Mouse (Mus musculus): ENCODE measurements at regions not wholly inside any gene's neighbourhood (a gene's known extent, or its start where the extent isn't known, plus 50 kb on each side); places are given as distances from the start of the nearest gene placed in this dataset.

GRCm38 (mm10) chr9:113524307-113524706 is 183.8 kb downstream of the Pdcd6ip start:
- no peaks in the 10 kb centered on the region for H3K36me3 ChIP-seq (ENCODE audit: control insufficient read depth, insufficient read depth, low read length)
- H3K27me3 ChIP-seq (replicated peaks; ENCODE audit: control insufficient read depth, insufficient read depth, low read length) = no peaks in the 10 kb centered on the region
- 72% methylated on average over 3 of the region's 3 CpGs for WGBS
- H3K9me3 ChIP-seq (ENCODE audit: control insufficient read depth, low read length) = no peaks in the 10 kb centered on the region
- no peak overlapping the region for H3K27ac ChIP-seq (ENCODE audit: low read depth, low read length)
- no peak overlapping the region for H3K4me3 ChIP-seq (ENCODE audit: low read length)
- no peak overlapping the region for H3K4me2 ChIP-seq (ENCODE audit: low read length)
- no peak for ATAC-seq
- H3K9ac ChIP-seq (ENCODE audit: low read depth, low read length) = no peak overlapping the region
- H3K4me1 ChIP-seq (ENCODE audit: control insufficient read depth, insufficient read depth, low read depth, low read length) = no peaks in the 10 kb centered on the region

GRCm38 (mm10) chr9:113523173-113523572 is 184.9 kb downstream of the Pdcd6ip start:
- Histone ChIP-seq H3K9me3 (ENCODE audit: control insufficient read depth, low read length) (no peaks in the 10 kb centered on the region), H3K4me3 (ENCODE audit: low read length) (no peak overlapping the region), H3K4me2 (ENCODE audit: low read length) (no peak overlapping the region), H3K9ac (ENCODE audit: low read depth, low read length) (no peak overlapping the region), H3K27me3 (replicated peaks; ENCODE audit: control insufficient read depth, insufficient read depth, low read length) (no peaks in the 10 kb centered on the region), H3K36me3 (ENCODE audit: control insufficient read depth, insufficient read depth, low read length) (no peaks in the 10 kb centered on the region), H3K27ac (ENCODE audit: low read depth, low read length) (no peak overlapping the region), H3K4me1 (ENCODE audit: control insufficient read depth, insufficient read depth, low read depth, low read length) (no peaks in the 10 kb centered on the region)
- no peak for ATAC-seq
- 91% methylated on average over 2 of the region's 2 CpGs for WGBS

GRCm38 (mm10) chr9:113519727-113520126 is 188.3 kb downstream of the Pdcd6ip start:
- no peaks in the 10 kb centered on the region for H3K36me3 ChIP-seq (ENCODE audit: control insufficient read depth, insufficient read depth, low read length)
- H3K9me3 ChIP-seq (ENCODE audit: control insufficient read depth, low read length) = no peaks in the 10 kb centered on the region
- H3K4me3 ChIP-seq (ENCODE audit: low read length) = no peak overlapping the region
- no peak overlapping the region for H3K4me2 ChIP-seq (ENCODE audit: low read length)
- no peaks in the 10 kb centered on the region for H3K4me1 ChIP-seq (ENCODE audit: control insufficient read depth, insufficient read depth, low read depth, low read length)
- no peak overlapping the region for H3K27ac ChIP-seq (ENCODE audit: low read depth, low read length)
- no peaks in the 10 kb centered on the region for H3K27me3 ChIP-seq (replicated peaks; ENCODE audit: control insufficient read depth, insufficient read depth, low read length)
- H3K9ac ChIP-seq (ENCODE audit: low read depth, low read length) = no peak overlapping the region
- WGBS = 55% methylated on average over 10 of the region's 10 CpGs
- ATAC-seq = no peak

GRCm38 (mm10) chr9:113518482-113518881 is 189.6 kb downstream of the Pdcd6ip start:
- H3K27ac ChIP-seq (ENCODE audit: low read depth, low read length) = no peak overlapping the region
- no peaks in the 10 kb centered on the region for H3K9me3 ChIP-seq (ENCODE audit: control insufficient read depth, low read length)
- no peaks in the 10 kb centered on the region for H3K27me3 ChIP-seq (replicated peaks; ENCODE audit: control insufficient read depth, insufficient read depth, low read length)
- no peak overlapping the region for H3K4me3 ChIP-seq (ENCODE audit: low read length)
- no peaks in the 10 kb centered on the region for H3K4me1 ChIP-seq (ENCODE audit: control insufficient read depth, insufficient read depth, low read depth, low read length)
- no peak overlapping the region for H3K9ac ChIP-seq (ENCODE audit: low read depth, low read length)
- WGBS = 78% methylated on average over 3 of the region's 3 CpGs
- ATAC-seq = no peak
- no peak overlapping the region for H3K4me2 ChIP-seq (ENCODE audit: low read length)
- no peaks in the 10 kb centered on the region for H3K36me3 ChIP-seq (ENCODE audit: control insufficient read depth, insufficient read depth, low read length)

GRCm38 (mm10) chr9:113517756-113518155 is 190.3 kb downstream of the Pdcd6ip start:
- H3K9ac ChIP-seq (ENCODE audit: low read depth, low read length) = no peak overlapping the region
- H3K27ac ChIP-seq (ENCODE audit: low read depth, low read length) = no peak overlapping the region
- H3K4me2 ChIP-seq (ENCODE audit: low read length) = no peak overlapping the region
- no peaks in the 10 kb centered on the region for H3K9me3 ChIP-seq (ENCODE audit: control insufficient read depth, low read length)
- no peaks in the 10 kb centered on the region for H3K36me3 ChIP-seq (ENCODE audit: control insufficient read depth, insufficient read depth, low read length)
- no peak overlapping the region for H3K4me3 ChIP-seq (ENCODE audit: low read length)
- H3K27me3 ChIP-seq (replicated peaks; ENCODE audit: control insufficient read depth, insufficient read depth, low read length) = no peaks in the 10 kb centered on the region
- H3K4me1 ChIP-seq (ENCODE audit: control insufficient read depth, insufficient read depth, low read depth, low read length) = no peaks in the 10 kb centered on the region
- ATAC-seq = no peak
- WGBS = 90% methylated on average over 6 of the region's 6 CpGs

- Histone ChIP-seq H3K27me3 (replicated peaks; ENCODE audit: control insufficient read depth, insufficient read depth, low read length) (no peaks in the 10 kb centered on the region), H3K27ac (ENCODE audit: low read depth, low read length) (no peak overlapping the region), H3K9me3 (ENCODE audit: control insufficient read depth, low read length) (no peaks in the 10 kb centered on the region), H3K4me3 (ENCODE audit: low read length) (no peak overlapping the region), H3K4me1 (ENCODE audit: control insufficient read depth, insufficient read depth, low read depth, low read length) (no peaks in the 10 kb centered on the region), H3K9ac (ENCODE audit: low read depth, low read length) (no peak overlapping the region), H3K4me2 (ENCODE audit: low read length) (no peak overlapping the region), H3K36me3 (ENCODE audit: control insufficient read depth, insufficient read depth, low read length) (no peaks in the 10 kb centered on the region)
- 80% methylated on average over 6 of the region's 6 CpGs for WGBS
- no peak for ATAC-seq
Observed at GRCm38 (mm10) chr9:113515703-113516020, 192.4 kb downstream of the Pdcd6ip start.

GRCm38 (mm10) chr9:113514846-113515702 is 193.0 kb downstream of the Pdcd6ip start:
- ATAC-seq = no peak

GRCm38 (mm10) chr9:113511302-113511701 is 196.8 kb downstream of the Pdcd6ip start:
- Histone ChIP-seq H3K4me1 (ENCODE audit: control insufficient read depth, insufficient read depth, low read depth, low read length) (peaks cover 12% of the 10 kb centered on the region), H3K36me3 (ENCODE audit: control insufficient read depth, insufficient read depth, low read length) (no peaks in the 10 kb centered on the region), H3K4me3 (ENCODE audit: low read length) (no peak overlapping the region), H3K27me3 (replicated peaks; ENCODE audit: control insufficient read depth, insufficient read depth, low read length) (no peaks in the 10 kb centered on the region), H3K27ac (ENCODE audit: low read depth, low read length) (no peak overlapping the region), H3K9ac (ENCODE audit: low read depth, low read length) (no peak overlapping the region), H3K4me2 (ENCODE audit: low read length) (no peak overlapping the region), H3K9me3 (ENCODE audit: control insufficient read depth, low read length) (no peaks in the 10 kb centered on the region)
- ATAC-seq = no peak
- WGBS = 76% methylated on average over 5 of the region's 5 CpGs

More at GRCm38 (mm10) chr9:113514846-113515702, 193.0 kb downstream of the Pdcd6ip start:
- no peak overlapping the region for H3K4me3 ChIP-seq (ENCODE audit: low read length)
- no peaks in the 10 kb centered on the region for H3K9me3 ChIP-seq (ENCODE audit: control insufficient read depth, low read length)
- H3K27me3 ChIP-seq (replicated peaks; ENCODE audit: control insufficient read depth, insufficient read depth, low read length) = no peaks in the 10 kb centered on the region
- H3K4me2 ChIP-seq (ENCODE audit: low read length) = no peak overlapping the region
- H3K27ac ChIP-seq (ENCODE audit: low read depth, low read length) = peak overlapping the region; percentile 45; the same call in 1 of the 2 replicates
- H3K4me1 ChIP-seq (ENCODE audit: control insufficient read depth, insufficient read depth, low read depth, low read length) = no peaks in the 10 kb centered on the region
- H3K9ac ChIP-seq (ENCODE audit: low read depth, low read length) = no peak overlapping the region
- WGBS = 64% methylated on average over 23 of the region's 23 CpGs
- H3K36me3 ChIP-seq (ENCODE audit: control insufficient read depth, insufficient read depth, low read length) = no peaks in the 10 kb centered on the region

- ATAC-seq = no peak
- H3K27ac ChIP-seq (ENCODE audit: low read depth, low read length) = no peak overlapping the region
- WGBS = 67% methylated on average over 7 of the region's 7 CpGs
Observed at GRCm38 (mm10) chr9:113509368-113509767, 198.7 kb downstream of the Pdcd6ip start.

More at GRCm38 (mm10) chr9:113509368-113509767, 198.7 kb downstream of the Pdcd6ip start:
- H3K36me3 ChIP-seq (ENCODE audit: control insufficient read depth, insufficient read depth, low read length) = no peaks in the 10 kb centered on the region
- H3K4me1 ChIP-seq (ENCODE audit: control insufficient read depth, insufficient read depth, low read depth, low read length) = peaks cover 12% of the 10 kb centered on the region
- no peak overlapping the region for H3K4me3 ChIP-seq (ENCODE audit: low read length)
- H3K4me2 ChIP-seq (ENCODE audit: low read length) = no peak overlapping the region
- no peaks in the 10 kb centered on the region for H3K9me3 ChIP-seq (ENCODE audit: control insufficient read depth, low read length)
- no peaks in the 10 kb centered on the region for H3K27me3 ChIP-seq (replicated peaks; ENCODE audit: control insufficient read depth, insufficient read depth, low read length)
- H3K9ac ChIP-seq (ENCODE audit: low read depth, low read length) = no peak overlapping the region

Data from hindbrain, embryonic 16.5 days (tissue).